Mouse (Mus musculus) intestine, embryonic 14.5 days (tissue): ENCODE measurements around the gene Vmn1r22. TPM values are rescaled to one million over a fixed set of nuclear protein-coding genes. Genes with fewer than 3 reads are reported as not detected.
A peak's percentile ranks its signal among the peaks of the same experiment; 100 is the strongest.
"Not testable (repeated sequence)": the region's sequence is repeated elsewhere in the genome, so short reads cannot be mapped to it uniquely, and the experiment has no call there.

Source experiments
- ATAC-seq: fragments of 200-750 bp; cut with Nextera tagmentation; replicated peaks from 2 replicates; pipeline ENCODE4 v1.8.0; 2017; ENCODE audit warnings: low read depth, moderate number of reproducible peaks, moderate TSS enrichment, moderate library complexity; ENCODE audit not compliant: low FRiP score, low TSS enrichment
- DNase-seq: peaks from one replicate; pipeline ENCODE4 v3.0.0-alpha.2; 2018; ENCODE audit warnings: low spot score
- H3K27ac ChIP-seq: fragments of 300-500 bp; sonication (generic); 2 replicates; pipeline ENCODE4 v1.5.1; 2014; ENCODE audit warnings: low read depth, mild to moderate bottlenecking, control low read depth
- H3K27me3 ChIP-seq: fragments of 300-500 bp; sonication (generic); replicated peaks from 2 replicates; pipeline ENCODE4 v1.6.1; 2014; ENCODE audit warnings: low read length, control low read depth; ENCODE audit not compliant: control insufficient read depth, insufficient read depth
- H3K36me3 ChIP-seq: fragments of 300-500 bp; sonication (generic); 2 replicates; pipeline ENCODE4 v1.6.1; 2014; ENCODE audit warnings: low read length, control low read depth; ENCODE audit not compliant: control insufficient read depth, insufficient read depth
- H3K4me1 ChIP-seq: fragments of 300-500 bp; sonication (generic); replicated peaks from 2 replicates; pipeline ENCODE4 v1.6.1; 2014; ENCODE audit warnings: low read length, control low read depth, mixed read lengths; ENCODE audit not compliant: control insufficient read depth, insufficient read depth
- H3K4me2 ChIP-seq: fragments of 300-500 bp; sonication (generic); 2 replicates; pipeline ENCODE4 v1.6.1; 2014; ENCODE audit warnings: low read length
- H3K4me3 ChIP-seq: fragments of 300-500 bp; sonication (generic); 2 replicates; pipeline ENCODE4 v1.5.1; 2014; ENCODE audit warnings: low read depth, low read length, control low read depth, mixed read lengths
- H3K9ac ChIP-seq: fragments of 300-500 bp; sonication (generic); 2 replicates; pipeline ENCODE4 v1.6.1; 2014; ENCODE audit warnings: mild to moderate bottlenecking, low read length
- H3K9me3 ChIP-seq: fragments of 300-500 bp; sonication (generic); 2 replicates; pipeline ENCODE4 v1.6.1; 2016; ENCODE audit warnings: low read length, control low read depth; ENCODE audit not compliant: control insufficient read depth
- WGBS: fragments of 180-500 bp; shearing (Covaris S2); extraction: QIAGEN DNeasy Blood & Tissue Kit; methylation state at CpG from one replicate; pipeline ENCODE4 v1.1.7; 2014; 5-methylcytosine and 5-hydroxymethylcytosine counted together
- polyA plus RNA-seq: library from polyadenylated mRNA; unstranded; fragments of >200 nt; fragmentation: Nextera tagmentation; extraction: Ambion mirVana; gene quantifications from 2 replicates; pipeline ENCODE4 v1.2.1, GENCODE M21; 2014

The Vmn1r22 gene
- polyA plus RNA-seq, result not detected in 2 replicates

DNA sequence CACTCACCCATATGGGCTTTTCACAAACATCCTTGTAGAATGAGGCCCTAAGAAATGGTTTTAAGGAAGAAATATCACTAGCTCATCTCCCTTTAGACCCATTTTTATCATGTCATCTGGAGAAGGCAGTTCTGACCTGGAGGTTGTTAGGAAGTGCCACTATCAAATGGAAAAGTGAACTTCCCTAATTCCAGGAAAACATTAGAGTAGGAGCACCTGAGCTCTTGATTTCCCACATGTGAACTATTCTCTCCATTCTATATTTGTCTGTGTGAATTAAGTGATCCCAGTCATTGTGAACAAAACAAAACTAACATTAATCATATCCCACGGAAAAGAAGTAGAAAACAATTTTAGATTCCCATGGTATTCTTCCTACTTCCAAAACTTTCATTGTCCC is at the start of gene Vmn1r22:
TSS of gene Vmn1r22 (minus strand) at position 101 of the 400 bp plus-strand sequence.
- H3K4me2 ChIP-seq, result no peak within 1 kb of the TSS
- H3K27me3 ChIP-seq, result no peaks in the 10 kb centered on the region
- H3K36me3 ChIP-seq, result no peaks in the 10 kb centered on the region
- DNase-seq, result no peak
- H3K9ac ChIP-seq, result no peak within 1 kb of the TSS
- H3K27ac ChIP-seq, result no peak within 1 kb of the TSS
- no peak within 1 kb of the TSS for H3K4me3 ChIP-seq
- H3K9me3 ChIP-seq, result no peaks in the 10 kb centered on the region
- H3K4me1 ChIP-seq, result no peaks in the 10 kb centered on the region
- ATAC-seq, result no peak
- 78% methylated on average over 1 of the region's 1 CpGs for WGBS

DNA sequence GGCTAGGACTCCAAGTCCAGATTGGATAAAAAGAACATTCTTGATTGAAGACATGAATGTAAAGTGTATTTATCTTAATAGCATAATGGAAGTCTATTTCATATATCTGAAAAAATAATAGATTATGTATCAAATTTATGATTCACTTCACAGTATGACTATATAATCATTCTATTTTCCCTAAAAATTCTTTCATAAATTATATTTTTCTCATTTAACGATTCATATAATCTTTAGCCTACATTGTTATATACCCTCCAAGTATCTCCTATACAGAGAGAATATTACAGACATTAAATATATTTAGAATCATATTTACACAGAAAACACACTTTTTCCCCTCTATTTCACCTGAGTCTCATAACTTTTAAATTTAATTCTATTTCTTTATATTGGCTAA is 18.9 kb upstream of the Vmn1r22 start, which contains the start of gene Vmn1r23:
TSS of gene Vmn1r23 (minus strand) at position 101 of the 400 bp plus-strand sequence.
- no peak within 1 kb of the TSS for H3K4me3 ChIP-seq
- no peaks in the 10 kb centered on the region for H3K4me1 ChIP-seq
- H3K27ac ChIP-seq, result no peak within 1 kb of the TSS
- H3K36me3 ChIP-seq, result no peaks in the 10 kb centered on the region
- ATAC-seq (no peak), DNase-seq (no peak)
- H3K4me2 ChIP-seq, result no peak within 1 kb of the TSS
- H3K27me3 ChIP-seq, result no peaks in the 10 kb centered on the region
- no peaks in the 10 kb centered on the region for H3K9me3 ChIP-seq
- no peak within 1 kb of the TSS for H3K9ac ChIP-seq
- WGBS, result 90% methylated on average over 1 of the region's 1 CpGs

DNA sequence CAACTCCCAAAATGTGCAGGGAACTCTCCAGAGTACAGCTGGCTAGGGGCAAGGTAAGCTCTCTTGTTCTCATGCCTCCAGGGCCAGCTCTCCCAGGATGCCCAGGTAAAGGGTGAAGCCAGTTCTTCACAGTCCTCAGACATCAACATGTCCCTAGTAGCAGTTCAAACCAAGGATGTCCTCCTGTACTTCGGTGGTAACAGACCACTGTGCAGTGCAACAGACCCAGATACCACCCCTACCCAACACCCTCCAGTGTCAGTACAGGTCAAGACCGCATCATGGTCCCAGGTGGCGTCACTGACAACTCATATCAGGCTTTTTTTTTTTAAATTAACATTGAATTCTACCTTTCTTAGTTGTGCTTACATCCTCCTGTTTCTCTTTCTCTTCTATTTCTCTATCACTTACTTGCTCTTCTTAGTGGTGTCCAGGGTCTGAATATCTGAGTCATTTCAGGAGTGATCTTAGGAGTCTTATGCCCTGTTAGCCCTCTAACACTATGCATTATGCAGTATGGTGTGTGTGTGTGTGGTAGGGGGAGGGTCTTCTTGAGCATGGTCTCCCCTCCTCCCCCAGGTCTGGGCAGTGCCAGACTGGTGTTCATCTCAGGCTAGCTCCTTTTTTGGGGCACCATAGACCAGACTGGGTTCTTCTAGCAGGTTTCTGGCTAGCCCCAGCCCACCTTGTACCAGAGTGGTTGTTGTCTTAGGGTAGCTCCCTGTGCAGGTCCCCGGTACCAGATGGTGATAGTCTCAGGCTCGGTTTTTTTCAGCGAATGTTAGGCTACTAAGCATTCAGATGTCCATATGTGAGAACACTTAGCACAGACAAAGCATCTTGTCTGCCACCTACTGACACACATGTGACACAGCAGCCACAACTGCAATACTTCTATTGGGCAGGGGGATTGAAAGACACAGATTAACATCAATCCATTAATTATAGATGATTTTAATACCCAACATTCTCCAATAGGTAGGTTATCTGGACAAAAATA is 48.5 kb downstream of the Vmn1r22 start:
- Histone ChIP-seq H3K4me2 (no peak overlapping the region), H3K36me3 (no peaks in the 10 kb centered on the region), H3K27me3 (no peaks in the 10 kb centered on the region), H3K27ac (no peak overlapping the region), H3K4me1 (no peaks in the 10 kb centered on the region), H3K4me3 (no peak overlapping the region), H3K9me3 (no peaks in the 10 kb centered on the region), H3K9ac (no peak overlapping the region)
- DNase-seq, result peak; percentile 57
- 52% methylated on average over 6 of the region's 6 CpGs for WGBS
- peak; percentile 66; the same call in 1 of the 2 replicates for ATAC-seq

DNA sequence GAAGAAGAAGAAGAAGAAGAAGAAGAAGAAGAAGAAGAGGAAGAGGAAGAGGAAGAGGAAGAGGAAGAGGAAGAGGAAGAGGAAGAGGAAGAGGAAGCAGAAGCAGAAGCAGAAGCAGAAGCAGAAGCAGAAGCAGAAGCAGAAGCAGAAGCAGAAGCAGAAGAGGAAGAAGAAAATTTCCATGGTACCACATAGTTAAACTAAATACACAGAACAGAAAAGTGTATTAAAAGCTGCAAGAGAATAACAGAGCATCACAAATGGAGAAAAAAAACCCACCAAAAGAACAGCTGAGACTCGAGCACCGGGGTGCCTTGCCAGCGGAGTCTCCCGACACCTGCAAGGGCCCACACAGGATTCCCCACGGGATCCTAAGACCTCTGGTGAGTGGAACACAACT is 56.7 kb downstream of the Vmn1r22 start:
- not testable (repeated sequence) for H3K4me1 ChIP-seq, H3K36me3 ChIP-seq, H3K27ac ChIP-seq, DNase-seq, H3K4me2 ChIP-seq, H3K9ac ChIP-seq, ATAC-seq, H3K4me3 ChIP-seq, H3K27me3 ChIP-seq, H3K9me3 ChIP-seq
- WGBS, result 96% methylated on average over 5 of the region's 5 CpGs

DNA sequence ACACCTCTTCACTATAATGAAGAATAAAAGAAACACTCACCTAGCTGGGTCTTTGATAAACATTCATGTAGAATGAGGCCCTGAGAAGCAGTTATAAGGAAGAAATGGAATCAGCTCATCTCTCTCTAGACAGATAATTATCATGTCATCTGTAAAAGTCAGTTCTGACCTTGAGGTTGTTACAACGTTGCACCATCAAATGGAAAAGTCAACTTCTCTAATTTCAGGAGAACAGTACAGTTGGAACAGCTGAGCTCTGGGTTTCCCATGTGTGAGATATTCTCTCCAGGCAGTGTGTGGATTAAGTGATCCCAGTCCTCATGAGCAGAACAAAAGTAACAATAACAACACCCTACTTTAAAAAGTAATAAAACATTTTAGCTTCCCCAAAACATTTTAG is 57.5 kb downstream of the Vmn1r22 start, which contains the start of gene Vmn1r21:
TSS of gene Vmn1r21 (minus strand) at position 58 of the 400 bp plus-strand sequence.
- ATAC-seq (no peak), DNase-seq (no peak)
- H3K36me3 ChIP-seq, result no peaks in the 10 kb centered on the region
- WGBS, result 67% methylated on average over 1 of the region's 1 CpGs
- H3K4me1 ChIP-seq, result no peaks in the 10 kb centered on the region
- no peak within 1 kb of the TSS for H3K9ac ChIP-seq
- no peak within 1 kb of the TSS for H3K27ac ChIP-seq
- H3K4me3 ChIP-seq, result no peak within 1 kb of the TSS
- no peaks in the 10 kb centered on the region for H3K9me3 ChIP-seq
- H3K4me2 ChIP-seq, result no peak within 1 kb of the TSS
- no peaks in the 10 kb centered on the region for H3K27me3 ChIP-seq

Other genes with a start within 250 kb of the Vmn1r22 start
- gene Pyurf, start 215.9 kb downstream of the Vmn1r22 start, polyA plus RNA-seq, result 23.3 and 24.9 TPM in 2 replicates
- 21.4 and 23.5 TPM in 2 replicates for gene Lancl2, start 205.5 kb downstream of the Vmn1r22 start, polyA plus RNA-seq
- 17.9 and 21.5 TPM in 2 replicates for gene Vopp1, start 82.9 kb downstream of the Vmn1r22 start, polyA plus RNA-seq
- not detected in 2 replicates for gene Vmn1r21, start 57.7 kb downstream of the Vmn1r22 start, polyA plus RNA-seq
- gene Vmn1r23, start 18.8 kb upstream of the Vmn1r22 start, polyA plus RNA-seq, result not detected in 2 replicates
- not detected in 2 replicates for gene Vmn1r24, start 53.5 kb upstream of the Vmn1r22 start, polyA plus RNA-seq
- not detected in 2 replicates for gene Vmn1r25, start 72.8 kb upstream of the Vmn1r22 start, polyA plus RNA-seq
- not detected in 2 replicates for gene Vmn1r26, start 107.1 kb upstream of the Vmn1r22 start, polyA plus RNA-seq